Mouse (Mus musculus): ENCODE measurements around the gene Ggact.

The Ggact gene

DNA sequence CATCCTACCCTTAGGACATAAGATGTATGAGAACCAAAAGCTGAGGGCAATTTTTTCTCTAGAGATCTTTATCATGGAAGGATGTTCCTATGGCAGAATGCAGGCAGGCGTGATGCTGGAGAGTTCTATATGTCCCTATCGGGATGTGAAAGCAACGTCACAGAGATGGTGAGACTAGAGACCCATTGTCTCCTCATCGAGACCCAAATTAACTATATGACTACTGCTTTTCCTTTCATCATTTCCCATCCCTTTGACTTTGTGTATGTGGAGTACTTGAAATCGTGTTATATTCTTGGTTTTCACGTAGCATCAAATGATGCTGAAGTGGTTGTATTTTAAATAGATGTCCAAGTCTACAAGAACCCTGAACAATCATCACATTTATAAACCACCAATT lies at the start of gene Ggact:
Gene Ggact, minus strand, starts transcription at position 101 of the 400 bp plus-strand sequence.
- no peak for DNase-seq (ENCODE audit: low spot score in 2 of 2)

- no peak for DNase-seq (ENCODE audit: low spot score in 2 of 2)
These were observed 44.4 kb upstream of the Ggact start for GRCm38 (mm10) chr14:122957941-122958340.

GRCm38 (mm10) chr14:122953331-122953730 lies 39.8 kb upstream of the Ggact start:
- peak; percentile 34 to 35 for DNase-seq (ENCODE audit: low spot score in 2 of 2)

GRCm38 (mm10) chr14:122952556-122952955 lies 39.0 kb upstream of the Ggact start:
- no peak for DNase-seq (ENCODE audit: low spot score in 2 of 2)

DNA sequence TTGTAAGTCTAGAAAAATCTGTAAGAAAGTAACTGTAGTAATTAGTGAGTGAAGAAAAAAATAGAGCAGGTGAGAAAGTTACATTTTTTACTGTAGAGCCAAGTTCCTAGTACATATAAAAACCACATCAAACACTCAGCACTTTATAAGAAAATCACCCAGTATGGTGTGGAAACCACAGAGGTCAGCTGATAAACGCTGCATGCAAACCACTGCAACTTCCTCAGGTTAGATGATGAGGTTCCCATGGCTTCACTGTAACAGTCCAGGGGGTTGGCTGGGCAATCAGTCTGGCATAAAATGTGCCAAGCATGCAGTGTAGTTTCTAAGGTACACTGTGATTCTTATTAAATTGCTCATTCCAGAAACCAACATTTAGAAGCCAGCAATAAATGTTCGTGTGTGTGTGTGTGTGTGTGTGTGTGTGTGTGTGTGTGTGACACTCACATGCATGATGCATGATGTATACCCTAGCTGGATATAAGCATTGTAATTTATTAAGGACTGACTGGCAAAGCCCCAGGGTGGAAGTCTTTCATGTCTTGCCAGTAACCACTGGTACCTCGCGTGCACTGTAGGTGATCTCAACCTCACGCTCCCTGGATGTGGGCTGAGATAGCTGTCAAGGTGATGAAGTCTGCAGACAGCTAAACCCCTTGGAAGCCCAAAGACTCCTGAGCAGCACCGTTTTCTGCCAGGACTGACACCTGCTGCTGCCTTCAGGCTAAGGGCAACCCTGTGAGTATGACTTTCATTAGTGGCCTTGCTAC lies 38.3 kb upstream of the Ggact start:
- DNase-seq (ENCODE audit: low spot score in 2 of 2) = no peak

DNA sequence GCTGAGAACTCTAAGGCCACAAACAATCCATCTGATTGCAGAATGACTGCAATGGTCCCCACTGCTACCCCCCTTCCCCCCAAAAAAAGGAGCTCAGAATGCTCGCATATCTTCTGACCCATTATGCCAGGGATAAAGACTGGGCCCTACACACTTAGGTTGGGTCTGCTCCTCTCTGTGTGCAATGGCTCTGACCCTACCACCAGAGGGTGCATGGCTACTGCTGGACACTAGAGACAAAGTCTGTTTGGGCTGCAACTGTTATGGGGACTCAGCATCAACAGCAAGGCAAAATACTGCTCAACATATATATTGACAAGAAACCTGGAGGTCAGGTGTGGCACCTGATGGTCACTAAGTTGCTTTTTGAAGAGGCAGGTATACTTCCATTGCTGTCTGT lies 37.4 kb upstream of the Ggact start:
- DNase-seq (ENCODE audit: low spot score in 2 of 2) = no peak

GRCm38 (mm10) chr14:122943475-122943853 lies 29.9 kb upstream of the Ggact start:
- no peak for DNase-seq (ENCODE audit: low spot score in 2 of 2)

GRCm38 (mm10) chr14:122942757-122943474 lies 29.4 kb upstream of the Ggact start:
- DNase-seq (ENCODE audit: low spot score in 2 of 2) = no peak

DNA sequence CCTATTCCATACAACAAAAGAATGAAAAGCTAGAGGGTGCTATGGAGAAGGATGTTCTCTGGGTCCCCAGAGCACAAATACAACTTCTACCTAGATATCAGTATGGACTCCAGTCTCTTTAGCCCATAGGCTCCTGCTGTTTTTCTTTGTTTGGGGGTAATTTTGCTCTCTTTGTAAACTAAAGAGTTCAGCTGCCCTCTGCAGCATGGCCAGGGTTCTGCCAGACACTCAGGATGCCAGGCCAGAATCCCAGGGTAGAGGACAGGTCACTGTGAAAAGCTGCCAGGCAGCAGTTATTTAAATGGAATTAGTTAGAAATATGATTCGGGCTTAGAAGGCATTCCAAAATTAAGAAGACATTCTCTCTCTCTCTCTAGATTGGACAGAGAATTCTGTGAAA lies 22.9 kb upstream of the Ggact start:
- DNase-seq (ENCODE audit: low spot score in 2 of 2) = no peak

GRCm38 (mm10) chr14:122920011-122920410 lies 6.5 kb upstream of the Ggact start:
- DNase-seq (ENCODE audit: low spot score in 2 of 2) = no peak

DNA sequence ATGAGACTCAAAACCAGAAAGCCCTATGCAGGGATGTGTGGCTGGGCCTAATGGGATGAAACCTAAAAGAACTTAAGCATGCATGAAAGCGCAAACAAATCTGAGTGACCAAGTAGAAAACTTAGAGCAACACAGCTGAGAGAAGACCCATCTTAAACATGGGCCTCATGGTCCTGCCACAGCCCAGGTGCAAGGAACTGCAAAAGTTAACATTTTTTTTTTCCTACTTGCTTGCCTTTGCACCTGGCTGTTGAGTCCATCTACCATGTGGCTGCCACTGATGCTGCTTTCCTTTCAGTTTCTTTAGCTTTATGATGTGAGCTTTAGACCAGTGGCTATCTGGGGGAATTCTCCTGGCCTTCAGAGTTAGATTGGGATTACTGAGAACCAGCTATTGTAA lies 4.1 kb upstream of the Ggact start:
- DNase-seq (ENCODE audit: low spot score in 2 of 2) = no peak

DNA sequence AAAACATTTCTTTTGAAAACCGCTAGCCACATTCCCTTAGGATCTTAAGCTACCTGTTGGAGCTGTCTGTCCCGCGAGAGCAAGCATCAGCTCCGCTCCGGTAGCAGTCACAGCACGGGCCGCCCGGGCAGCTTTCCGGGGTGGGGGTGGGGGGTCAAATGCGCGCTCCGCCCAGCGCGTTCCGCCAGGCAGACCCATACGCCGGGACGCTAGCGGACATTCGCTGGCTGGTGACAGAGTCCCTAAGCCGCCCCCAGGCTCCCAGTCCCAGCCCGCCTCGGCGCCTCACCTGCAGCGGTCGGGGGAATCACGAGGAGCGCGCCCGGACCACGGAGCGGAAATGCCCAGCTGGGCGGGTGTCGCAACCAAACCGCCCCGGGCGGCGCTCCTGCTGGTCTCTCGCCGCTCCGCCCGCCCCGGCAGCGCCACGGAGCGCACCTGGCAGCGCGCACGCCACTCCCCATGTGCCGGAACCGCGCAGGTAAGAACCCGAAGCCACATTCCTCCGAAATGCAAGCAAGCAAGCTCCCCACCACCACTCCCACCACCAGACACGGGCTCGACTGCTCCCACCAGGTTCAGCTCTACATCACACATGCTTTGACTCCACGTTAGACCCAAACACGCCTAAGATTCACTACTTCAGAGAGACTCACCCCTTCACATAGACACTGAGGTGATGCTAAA lies 602 bp downstream of the Ggact start:
- peak; percentile 69 to 73 for DNase-seq (ENCODE audit: low spot score in 2 of 2)

GRCm38 (mm10) chr14:122912137-122912536 lies 1.4 kb downstream of the Ggact start:
- no peak for DNase-seq (ENCODE audit: low spot score in 2 of 2)

GRCm38 (mm10) chr14:122911265-122911664 lies 2.3 kb downstream of the Ggact start:
- DNase-seq (ENCODE audit: low spot score in 2 of 2) = no peak

GRCm38 (mm10) chr14:122909368-122910091 lies 4.0 kb downstream of the Ggact start:
- DNase-seq (ENCODE audit: low spot score in 2 of 2) = no peak

DNA sequence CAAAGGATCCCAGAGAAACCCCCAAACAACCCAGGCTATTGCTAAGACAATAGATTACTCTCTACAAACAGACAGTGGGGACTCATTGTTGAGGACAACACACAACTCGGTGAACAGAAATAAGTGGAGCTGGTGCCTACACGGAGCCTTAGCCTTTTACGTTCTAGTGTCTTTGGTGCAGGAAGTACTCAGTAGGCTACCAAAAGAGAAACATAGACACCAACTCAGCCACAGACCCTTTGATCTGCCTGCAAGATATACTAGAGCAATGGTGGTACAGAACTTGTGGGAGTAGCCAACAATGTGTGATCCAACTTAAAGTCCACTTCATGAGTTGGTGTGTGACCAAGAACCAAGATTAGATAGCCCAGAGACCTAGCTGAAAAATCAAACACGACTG lies 5.5 kb downstream of the Ggact start:
- DNase-seq (ENCODE audit: low spot score in 2 of 2) = no peak

DNA sequence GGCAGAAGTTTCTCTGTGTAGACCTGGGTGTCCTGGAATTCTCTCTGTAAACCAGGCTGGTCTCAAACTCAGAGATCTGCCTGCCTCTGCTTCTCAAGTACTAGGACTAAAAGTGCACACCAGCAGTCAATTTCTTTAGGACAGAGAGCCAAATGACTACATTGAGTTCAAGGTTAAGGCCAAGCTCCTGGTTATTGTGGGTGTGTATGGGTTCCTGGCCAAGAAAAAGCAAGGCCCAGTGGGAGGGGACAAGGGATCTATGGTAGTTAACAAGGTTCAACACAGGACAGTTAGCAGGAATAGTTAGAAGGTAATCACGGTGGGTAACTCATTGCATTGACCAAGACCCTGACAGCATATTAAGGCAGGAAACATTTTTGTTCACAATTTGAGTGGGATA lies 8.6 kb downstream of the Ggact start:
- DNase-seq (ENCODE audit: low spot score in 2 of 2) = no peak

- DNase-seq (ENCODE audit: low spot score in 2 of 2) = no peak
These were observed 9.6 kb downstream of the Ggact start for GRCm38 (mm10) chr14:122903923-122904351.

GRCm38 (mm10) chr14:122902884-122903283 lies 10.7 kb downstream of the Ggact start:
- DNase-seq (ENCODE audit: low spot score in 2 of 2) = peak; percentile 71 to 80

DNA sequence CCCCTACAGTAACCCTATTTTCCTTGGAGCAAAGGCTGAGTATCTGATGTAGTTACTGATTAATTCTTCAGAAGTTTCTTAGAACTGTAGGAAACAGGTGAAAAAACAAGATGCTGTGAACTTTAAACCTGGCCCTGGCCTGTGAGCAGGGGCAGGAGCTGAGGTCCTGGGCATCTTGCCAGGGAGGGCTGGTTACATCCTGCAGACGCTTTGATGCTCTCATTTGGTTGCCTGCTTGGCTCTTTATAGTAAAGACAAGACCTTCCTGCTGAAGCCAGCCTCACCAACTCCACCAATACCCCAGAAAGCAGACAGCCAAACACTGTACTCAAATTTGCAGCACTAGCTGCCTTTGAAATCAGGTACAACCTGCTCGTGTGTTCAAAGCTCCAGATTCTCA lies 11.4 kb downstream of the Ggact start:
- DNase-seq (ENCODE audit: low spot score in 2 of 2) = no peak

DNA sequence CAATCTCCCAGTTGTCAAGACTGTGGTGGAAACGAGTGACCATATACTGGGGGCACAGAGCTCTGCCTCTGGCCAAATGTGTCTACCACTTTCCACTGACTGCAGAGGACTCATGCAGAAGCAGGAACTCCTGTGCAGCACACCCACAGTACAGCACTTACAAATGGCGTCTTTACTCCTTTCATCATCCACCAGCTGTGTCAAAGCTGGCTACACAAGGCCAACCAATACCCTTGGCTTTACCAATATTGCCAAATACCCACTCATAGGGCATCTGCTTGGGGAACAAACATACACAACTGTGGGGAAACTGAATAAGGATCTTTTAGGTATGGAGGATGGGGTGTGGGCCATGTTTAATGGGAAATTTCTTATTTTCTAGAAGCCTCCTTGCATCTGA lies 11.8 kb downstream of the Ggact start:
- no peak for DNase-seq (ENCODE audit: low spot score in 2 of 2)

DNA sequence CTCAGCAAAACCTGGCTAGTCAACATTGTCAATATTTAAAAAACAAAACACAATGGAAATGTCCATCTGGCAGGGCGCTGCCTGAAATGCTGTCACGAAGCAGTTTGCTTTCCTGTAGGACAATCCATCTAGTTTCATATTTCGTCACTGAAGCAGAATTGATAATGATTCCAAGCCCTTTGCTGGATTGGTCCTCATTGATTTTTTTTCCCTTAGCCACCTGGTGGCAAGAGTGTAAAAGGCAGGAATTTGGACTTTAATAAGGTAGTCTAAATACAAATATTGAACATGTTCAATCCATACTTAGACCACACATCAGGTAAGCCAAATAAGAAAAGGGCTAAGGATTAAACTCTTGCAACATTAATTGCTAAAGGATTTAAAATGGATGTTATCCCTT lies 12.4 kb downstream of the Ggact start:
- no peak for DNase-seq (ENCODE audit: low spot score in 2 of 2)
